Mouse (Mus musculus) gastrocnemius, postnatal 36 days (tissue): ENCODE results near the gene Scg3. TPM values are rescaled to one million over a fixed set of nuclear protein-coding genes. Genes with fewer than 3 reads are reported as not detected.
"Not testable (repeated sequence)": the region's sequence is repeated elsewhere in the genome, so short reads cannot be mapped to it uniquely, and the experiment has no call there.

Experiments
- DNase-seq, 2 experiments: peaks; one replicate each; pipeline ENCODE4 v3.0.0; 2022
- intact Hi-C: fragments of 180-260 bp; cut with DNase I; formaldehyde crosslinking; loops from one replicate; pipeline ENCODE4 v1.15.1; 2025
- total RNA-seq, 2 experiments: library from RNA; stranded (reverse); gene quantifications; 2 replicates each; pipeline ENCODE4 v1.2.3; 2021

The Scg3 gene
- total RNA-seq, 2 experiments from 2014 or later = 1.3 TPM

DNA sequence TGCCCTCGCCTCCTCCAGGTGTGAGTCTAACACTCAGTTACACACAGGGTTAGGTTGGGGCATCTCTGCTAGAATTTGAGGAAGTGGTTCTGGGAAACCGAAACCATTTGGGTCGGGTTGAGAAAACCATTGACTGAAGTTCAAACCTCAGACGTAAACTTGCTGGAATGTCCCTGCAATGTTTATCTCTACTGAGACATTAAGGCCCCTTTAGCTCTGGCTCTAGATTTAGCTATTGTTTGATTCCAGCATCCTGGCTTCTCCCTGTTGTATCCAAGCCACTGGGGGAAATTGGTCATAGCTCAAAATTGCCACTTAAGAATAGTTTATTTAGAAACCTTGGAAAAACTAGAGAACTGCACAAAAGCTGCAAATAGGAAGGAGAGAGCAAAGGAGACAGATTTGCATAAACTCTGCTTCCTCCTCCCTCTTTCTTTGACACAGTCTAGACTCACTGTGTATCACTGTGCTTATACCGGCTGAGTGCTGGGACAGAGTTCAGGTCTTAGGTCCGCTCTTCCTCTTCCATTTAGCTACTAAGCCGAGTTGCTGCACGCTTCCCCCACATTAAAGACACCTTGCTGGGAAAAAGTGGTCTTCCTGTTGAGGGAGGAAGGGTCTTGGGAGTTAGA lies 52.9 kb downstream of the Scg3 start:
- no peak for DNase-seq
- intact Hi-C loops = no loop called here

DNA sequence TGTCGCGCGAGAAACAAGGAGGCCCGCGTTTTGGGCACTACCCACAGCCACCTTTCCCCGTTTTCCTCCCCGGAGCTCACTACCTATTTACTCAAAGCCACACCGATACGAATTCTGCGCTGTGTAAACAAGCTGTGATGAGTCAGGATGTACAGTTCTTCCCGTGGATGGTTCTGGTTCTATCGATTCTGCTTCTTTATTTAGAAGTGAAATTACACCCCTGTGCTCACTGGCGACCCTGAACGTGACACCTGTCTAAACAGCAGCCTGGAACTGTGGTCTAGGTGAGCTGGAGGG lies 57.6 kb downstream of the Scg3 start:
- DNase-seq = no peak
- intact Hi-C loops = no loop called here

DNA sequence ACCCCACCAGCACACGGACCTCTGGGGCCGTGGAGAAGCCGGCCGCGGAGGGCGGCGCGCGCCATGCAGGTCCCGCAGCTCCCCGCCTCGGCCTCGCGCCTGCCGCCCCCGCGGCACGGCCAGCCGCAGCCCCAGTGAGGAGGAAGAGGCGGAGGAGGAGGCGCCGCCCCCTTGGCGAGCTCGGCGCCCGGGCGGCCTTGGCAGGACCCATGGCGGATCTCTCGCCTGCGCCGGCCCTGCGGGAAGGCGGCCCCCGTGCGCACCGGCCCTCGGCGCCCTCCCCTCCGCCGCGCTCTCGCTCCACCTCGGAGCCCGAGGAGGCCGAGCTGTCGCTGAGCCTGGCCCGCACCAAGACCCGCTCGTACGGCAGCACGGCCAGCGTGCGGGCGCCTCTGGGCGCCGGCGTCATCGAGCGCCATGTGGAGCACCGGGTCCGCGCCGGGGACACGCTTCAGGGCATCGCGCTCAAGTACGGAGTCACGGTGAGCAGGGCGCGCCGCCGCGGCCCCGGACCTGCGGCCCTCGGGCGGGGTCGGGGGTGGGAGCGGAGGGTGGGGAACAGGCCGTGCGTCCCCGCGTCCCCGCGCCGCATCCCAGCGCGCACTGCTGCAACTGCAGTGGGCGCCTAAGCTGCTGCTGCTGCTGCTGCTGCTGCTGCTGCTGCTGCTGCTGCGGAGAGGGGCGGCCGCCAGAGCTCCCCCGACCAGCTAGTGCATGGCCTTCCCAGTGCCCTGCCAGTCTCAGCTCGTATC lies 58.1 kb downstream of the Scg3 start, which contains the start of gene Lysmd2:
TSS of gene Lysmd2 (plus strand) at position 186 of the 752 bp plus-strand sequence.
- intact Hi-C loops = no loop called here
- peak; percentile 72 to 80 for DNase-seq

DNA sequence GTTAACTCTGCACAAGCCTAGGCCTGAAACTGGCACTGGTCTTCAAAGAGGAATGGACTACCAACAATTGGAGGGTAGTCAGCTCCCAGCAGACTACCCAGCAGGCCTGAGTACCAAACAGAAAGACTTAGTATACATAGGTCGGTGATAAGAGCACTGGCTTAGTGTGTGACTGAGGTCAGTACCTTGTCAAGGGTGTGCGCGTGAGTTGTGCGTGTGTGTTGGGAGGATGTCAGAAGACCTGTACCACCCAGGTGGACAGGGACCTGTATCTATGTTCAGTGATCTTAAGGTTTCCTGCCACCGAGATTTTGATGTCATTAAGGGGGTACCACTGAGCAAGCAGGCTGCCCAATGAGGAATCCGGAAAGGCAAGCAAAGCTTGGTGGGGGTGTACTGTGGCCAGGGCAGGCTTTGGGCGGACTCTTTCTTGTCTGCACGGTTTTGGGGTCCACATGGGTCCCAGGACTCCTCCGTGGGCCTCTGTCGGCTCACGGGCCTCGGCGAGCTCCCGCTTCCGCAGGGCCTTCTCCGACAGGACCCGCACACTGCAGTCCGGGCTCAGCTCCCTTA lies 58.8 kb downstream of the Scg3 start:
- DNase-seq = no peak
- intact Hi-C loops = no loop called here

DNA sequence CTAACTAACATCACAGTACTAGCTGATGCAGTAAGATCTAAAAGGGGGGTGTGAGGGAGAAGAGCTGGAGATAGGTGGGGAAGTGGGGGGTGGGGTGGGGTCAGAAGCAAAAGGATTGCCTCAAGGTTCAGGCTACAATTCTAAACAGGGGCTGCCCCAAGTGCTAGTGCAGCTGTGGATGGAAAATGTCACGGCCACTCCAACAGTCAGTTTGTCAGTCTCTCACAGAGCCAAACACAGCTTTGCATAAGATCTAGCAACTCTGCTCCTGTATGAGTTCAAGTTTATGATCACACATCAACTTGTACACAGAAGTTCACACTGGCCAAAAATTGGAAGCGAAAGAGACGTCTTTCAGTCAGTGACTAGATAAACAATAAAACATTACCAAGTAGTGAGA lies 62.4 kb downstream of the Scg3 start:
- intact Hi-C loops = no loop called here
- no peak for DNase-seq

DNA sequence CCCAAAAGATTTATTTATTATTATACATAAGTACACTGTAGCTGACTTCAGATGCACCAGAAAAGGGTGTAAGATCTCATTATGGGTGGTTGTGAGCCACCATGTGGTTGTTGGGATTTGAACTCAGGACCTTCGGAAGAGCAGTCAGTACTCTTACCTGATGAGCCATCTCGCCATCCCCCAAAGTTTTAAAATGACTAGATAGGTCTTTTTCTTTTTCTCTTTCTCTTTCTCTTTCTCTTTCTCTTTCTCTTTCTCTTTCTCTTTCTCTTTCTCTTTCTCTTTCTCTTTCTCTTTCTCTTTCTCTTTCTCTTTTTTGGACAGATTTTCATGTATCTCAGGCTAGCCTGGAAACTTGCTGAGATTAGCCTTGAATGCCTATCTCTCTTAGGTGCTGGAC lies 64.1 kb downstream of the Scg3 start:
- DNase-seq, intact Hi-C loops: not testable (repeated sequence)

DNA sequence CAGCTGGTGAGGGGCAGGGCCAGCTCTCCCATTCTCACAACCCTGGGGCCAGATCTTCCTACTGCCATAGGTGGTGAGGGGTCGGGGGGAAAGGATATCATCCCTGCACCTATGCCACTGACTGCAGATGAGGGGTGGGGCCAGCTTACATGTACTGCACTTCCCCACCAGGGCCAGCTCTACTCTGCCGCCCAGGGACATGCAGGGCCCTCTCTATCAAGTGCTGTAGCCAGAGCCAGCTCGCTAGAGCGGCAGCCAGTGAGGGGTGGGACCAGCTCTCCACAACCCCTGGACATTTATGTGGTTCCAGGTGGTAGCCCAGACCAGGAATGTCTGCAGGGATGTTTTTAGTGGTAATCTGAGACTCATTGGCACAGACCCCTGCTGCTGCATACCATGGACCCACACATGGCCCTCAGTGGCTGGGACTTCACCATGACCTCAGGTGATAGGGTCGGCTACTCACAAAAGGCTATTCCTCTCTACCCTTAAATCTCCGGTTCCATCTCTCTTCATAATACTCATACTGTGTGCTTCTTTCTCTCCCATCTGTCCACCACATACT lies 64.9 kb downstream of the Scg3 start:
- DNase-seq = no peak
- intact Hi-C loops = no loop called here

DNA sequence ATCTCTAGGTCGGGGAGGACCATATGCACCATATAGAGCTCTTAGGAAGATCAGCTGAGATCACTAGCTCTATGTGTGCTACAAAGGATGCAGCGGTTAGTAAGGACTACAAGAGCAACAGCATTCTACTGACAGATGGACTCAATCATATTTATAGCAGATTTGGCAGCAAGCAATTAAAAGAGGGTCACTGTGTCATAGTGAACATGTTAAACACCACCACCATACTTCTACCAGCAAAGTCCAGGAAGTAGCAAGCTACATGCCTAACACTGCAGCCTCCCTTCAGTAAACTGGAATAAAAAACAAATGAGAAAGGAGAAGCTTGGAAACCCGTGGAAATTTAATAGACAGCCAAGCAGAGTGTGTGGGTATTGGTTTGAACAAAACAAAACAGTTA lies 67.3 kb downstream of the Scg3 start:
- intact Hi-C loops = no loop called here
- no peak for DNase-seq

DNA sequence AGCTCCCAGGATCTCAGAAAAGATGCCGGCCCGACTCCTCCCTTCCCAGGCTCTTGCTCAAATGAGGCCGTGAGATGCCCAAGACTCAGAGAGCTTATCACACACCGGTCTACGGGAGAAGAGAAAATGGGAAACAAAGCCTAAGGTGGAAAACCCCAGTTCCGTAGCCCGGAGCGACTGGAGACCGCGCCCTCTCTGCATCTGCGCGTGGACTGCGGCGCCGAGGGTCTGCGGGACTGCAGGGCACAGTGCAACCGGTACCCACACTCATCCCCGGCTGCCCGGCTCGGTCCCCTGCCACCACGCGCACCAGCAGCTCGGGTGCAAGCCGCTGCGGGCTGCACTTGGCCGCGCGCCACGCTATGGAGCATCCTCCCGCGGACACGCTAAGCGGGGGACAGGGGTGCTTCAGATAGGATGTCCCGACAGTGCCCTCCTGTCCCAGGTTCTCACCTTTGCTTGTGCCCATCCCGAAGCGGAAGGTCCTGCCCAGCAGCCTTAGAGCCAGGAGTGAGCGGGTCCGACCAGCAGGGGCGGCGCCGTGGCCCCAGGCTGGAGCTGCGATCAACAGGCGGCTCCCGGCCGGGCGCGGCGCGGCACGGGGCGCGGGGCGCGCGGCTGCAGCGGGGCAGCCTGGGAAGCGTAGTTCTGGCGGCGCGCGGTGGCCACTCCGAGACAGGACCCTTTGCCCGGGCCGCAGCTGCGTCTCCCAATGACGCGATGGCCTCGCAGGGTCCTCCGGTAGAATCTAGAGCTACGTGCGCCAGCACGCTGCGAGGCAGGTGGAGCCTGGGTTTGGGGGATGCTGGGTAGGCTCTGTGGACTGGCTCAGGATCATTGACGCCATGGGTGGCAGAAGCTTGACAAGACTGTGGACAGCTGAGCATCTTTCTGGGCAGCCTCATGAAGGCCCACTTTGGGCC lies 73.0 kb downstream of the Scg3 start, which contains the start of gene Tmod2:
TSS of gene Tmod2 (minus strand) at position 755 of the 923 bp plus-strand sequence.
- intact Hi-C loops = no loop called here

DNA sequence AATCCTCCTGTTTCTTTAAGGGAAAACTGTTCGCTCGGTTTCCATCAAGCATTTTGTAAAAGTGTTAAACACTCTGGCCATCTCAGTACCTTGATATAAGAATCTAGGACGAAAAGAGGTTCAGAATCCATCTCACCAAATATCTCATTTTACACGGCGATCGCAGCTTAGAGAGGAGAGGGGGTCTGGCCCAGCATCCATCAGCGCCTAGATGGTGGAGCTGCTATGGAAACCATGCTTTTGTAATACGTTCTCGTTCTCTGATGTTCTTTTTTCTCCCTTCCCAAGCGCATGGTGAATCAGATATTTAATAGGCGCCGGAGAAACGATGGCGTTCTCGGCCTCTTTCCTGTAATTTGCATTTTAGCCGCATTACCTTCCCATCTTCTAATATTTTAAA lies 73.9 kb downstream of the Scg3 start:
- intact Hi-C loops = no loop called here
- no peak for DNase-seq

More for the DNA sequence above, 73.0 kb downstream of the Scg3 start, which contains the start of gene Tmod2:
- DNase-seq = peak; percentile 33 to 45

DNA sequence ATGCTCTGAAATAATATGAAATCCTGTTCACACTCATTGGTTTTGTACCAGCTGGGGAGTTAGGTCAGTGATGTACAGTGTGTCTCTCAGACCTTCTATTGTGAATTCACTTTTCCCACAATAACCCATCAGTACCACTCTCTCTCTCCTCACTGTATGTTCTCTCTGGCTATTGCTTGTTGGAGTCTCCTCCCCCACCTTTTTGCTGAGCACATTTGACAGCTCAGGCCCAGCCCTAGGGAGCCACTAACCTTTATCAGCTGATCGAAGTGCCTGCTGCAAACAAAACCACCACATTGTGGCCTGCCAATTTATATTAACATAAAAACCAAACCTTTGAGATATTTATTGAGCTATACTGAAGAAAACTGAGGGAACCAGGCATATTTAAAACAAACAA lies 74.4 kb downstream of the Scg3 start:
- intact Hi-C loops = no loop called here

DNA sequence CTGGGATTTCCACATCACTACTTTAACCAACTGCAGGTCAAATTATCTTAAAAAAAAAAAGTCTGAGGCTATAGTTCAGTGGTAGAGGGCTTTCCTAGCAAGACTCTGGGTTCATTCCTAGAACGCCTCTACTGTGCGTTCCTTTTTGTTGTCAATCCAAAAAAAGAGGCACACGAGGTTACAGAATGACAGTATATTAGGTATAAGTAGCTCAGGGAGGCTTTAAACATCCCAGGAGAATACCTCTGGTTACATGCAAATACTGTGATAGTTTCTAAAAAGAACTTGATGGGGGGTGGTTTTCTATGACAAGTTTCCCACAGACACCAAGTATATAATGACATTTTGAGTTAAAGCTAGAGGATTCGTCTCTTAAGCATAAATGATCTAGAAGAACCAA lies 76.4 kb downstream of the Scg3 start:
- intact Hi-C loops = no loop called here
- no peak for DNase-seq

More for the DNA sequence above, 74.4 kb downstream of the Scg3 start:
- no peak for DNase-seq

DNA sequence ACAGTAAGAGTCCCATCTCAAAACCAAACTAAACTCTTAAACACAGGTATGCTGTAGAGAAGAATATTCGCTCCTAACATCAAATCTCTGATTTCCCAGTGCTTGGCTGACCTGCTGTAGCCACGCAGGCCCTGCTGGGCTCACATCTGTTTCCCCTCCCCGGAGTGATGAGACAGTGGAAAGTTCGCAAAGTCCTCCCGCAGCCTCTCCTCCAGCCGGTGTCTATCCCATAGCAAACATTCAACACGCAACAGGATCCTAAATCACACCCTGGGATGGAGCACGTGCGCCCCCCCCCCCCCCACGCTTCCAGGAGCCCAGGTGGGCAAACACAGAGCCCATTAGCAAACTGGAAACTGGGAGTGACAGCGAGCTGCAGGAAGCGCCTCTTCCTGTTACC lies 82.3 kb downstream of the Scg3 start:
- intact Hi-C loops = no loop called here

DNA sequence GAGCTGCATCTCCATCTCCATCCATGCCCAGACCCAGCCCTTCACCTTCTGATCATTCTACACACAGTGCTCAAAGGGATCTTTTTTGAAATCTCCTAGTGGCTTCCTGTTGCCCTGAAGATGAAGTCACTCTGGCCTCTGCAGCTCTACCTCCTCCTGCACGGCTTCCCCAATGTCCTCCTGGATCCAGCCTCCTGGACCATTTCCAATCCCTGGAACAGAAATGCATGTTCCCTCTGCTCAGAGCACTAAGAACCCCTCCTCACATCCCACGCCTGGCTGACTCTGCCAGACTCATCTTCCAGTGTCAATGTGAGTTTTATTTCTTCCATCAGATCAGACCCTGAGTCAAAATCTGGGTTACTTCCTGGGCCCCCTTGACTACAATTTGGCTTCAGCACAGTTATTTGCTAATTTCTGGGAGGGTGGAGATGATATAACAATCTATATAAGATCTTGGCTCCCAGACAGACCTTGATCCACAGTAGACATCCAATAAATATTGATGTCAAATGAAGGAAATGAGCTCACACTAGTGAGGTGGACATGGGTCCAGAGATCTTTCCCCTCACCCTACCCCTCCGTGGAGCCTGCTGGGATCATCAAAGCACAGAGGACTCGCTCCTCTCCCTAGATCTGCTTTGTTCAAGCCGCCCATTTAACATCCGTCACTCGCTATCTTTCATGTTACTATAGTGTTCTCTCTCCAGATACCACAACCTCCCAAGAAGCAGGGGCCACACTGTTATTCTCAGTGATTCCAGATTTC lies 83.5 kb downstream of the Scg3 start:
- DNase-seq = peak in 1 of 2 experiments; percentile 40
- intact Hi-C loops = no loop called here

More for the DNA sequence above, 82.3 kb downstream of the Scg3 start:
- no peak for DNase-seq

DNA sequence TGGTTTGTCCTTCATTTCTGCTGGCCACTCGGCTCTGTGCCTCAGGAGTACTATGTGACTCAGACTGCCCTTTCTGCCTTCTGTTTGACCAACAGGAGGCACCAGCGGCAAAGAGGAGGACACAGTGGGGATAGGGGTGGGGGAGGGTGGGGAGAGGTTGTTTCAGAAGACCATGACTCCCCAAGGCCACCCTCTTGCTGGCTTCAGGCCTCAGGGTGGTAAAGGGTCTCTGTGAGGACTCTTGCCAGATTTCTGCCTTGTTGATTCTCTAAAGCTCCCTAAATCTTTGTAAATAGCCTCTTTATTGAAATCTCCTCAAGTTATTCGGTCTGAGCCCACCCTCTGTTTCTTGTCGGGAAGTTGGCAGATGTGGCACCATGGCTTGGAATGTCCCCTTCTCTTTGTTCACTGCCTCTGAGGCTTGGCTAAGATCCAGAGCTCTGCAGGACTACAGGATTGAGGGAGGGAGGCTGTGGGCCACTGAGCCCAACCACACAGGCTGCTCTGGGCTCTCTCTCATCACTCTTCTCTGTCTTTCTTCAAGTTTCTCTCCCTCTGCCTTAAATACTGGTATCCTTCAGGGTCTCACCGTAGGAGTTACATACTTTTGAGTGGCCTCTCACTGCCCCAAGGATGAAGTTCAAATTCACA lies 84.5 kb downstream of the Scg3 start:
- DNase-seq = no peak
- intact Hi-C loops = no loop called here

DNA sequence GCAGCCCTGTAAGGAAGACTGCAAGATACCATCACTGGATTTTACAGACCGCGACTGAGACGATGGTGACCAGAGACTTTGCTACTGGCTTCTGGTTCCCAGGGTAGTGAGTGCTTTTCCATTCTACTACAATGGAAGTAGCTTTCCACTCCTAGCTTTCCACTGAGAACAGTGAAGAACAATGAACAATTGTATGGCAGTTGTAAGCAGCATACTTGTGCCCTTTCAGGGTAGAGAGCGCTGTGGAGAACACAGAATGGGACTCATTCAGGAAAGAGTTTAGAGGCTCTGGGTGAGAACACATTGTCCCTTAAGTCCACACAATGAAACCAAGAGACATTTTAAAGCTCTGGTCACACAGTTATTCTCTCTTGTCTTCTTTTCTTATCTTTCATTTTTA lies 86.3 kb downstream of the Scg3 start:
- intact Hi-C loops = no loop called here
- DNase-seq = no peak

DNA sequence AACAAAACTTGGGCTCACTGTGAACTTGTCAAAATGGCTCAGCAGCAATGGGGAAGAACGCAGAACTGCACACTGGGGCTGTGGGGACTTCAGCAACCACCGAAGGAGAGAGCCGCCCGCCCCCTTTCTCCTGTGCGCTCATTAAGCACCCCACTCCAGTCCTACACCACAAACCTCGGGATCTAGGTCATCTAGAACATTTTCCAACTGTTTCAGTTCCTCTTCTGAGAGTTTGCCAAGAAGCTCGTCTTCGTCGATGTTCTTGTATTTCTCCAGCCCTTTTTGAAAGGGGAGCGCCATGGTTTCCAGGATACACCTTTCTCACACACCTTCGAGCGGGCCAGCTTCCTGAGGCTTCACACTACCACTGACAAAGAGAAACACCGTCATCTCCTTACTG lies 86.8 kb downstream of the Scg3 start:
- DNase-seq = no peak
- intact Hi-C loops = no loop called here

DNA sequence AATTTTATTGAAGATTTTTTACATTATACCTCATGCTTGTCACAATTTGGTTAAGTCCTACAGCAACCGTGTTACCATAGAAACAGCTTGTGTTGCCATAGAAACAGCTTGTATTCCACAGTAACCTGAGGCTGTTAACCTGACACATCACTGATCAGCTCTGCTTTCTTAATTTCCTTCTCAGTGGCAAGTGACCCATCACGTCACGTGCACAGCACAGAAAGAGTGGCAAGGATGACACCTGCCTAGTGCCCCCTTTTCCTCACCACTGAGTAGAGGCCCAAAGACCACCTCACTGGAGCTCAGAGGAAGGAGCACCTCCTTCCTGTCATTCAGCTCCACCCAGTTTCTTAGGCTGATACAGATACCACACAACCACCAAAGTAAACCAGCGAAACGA lies 90.4 kb downstream of the Scg3 start:
- no peak for DNase-seq
- intact Hi-C loops = no loop called here
